Comparison of ENCODE assay signal across 20 mouse cellular contexts in genomic region chr9:96393112-96393511, GRCm38 (mm10). TPM values are rescaled to one million over a fixed set of nuclear protein-coding genes. Genes with fewer than 3 reads are reported as not detected.
A peak's percentile ranks its signal among the peaks of the same experiment; 100 is the strongest.
DNase-seq lines count a peak whose midpoint lies in the region; ATAC-seq and TF ChIP-seq lines count a peak whose summit lies in the region.
"Had no signal": no experiment of that assay in that cellular context is flagged by ENCODE, and none has a peak within 500 bp of the region (broad histone marks: within the 10 kb centered on the region; RNA-seq: fewer than 3 reads in every experiment).

No protein-coding gene starts in this region.

- peaks cover 33% of the 10 kb centered on the region for H3K4me1 ChIP-seq in liver, embryonic 12.5 days
- H3K4me1 ChIP-seq in heart, embryonic 15.5 days (replicated peaks), result peaks cover 9% of the 10 kb centered on the region
- no peaks in the 10 kb centered on the region for H3K4me1 ChIP-seq in stomach, postnatal 0 days (replicated peaks; ENCODE audit: control insufficient read depth, insufficient read depth)
- H3K4me1 ChIP-seq: neural tube, embryonic 13.5 days had no signal

- no peak overlapping the region for H3K4me2 ChIP-seq in liver, embryonic 12.5 days
- no peak overlapping the region for H3K4me2 ChIP-seq in heart, embryonic 15.5 days
- H3K4me2 ChIP-seq in stomach, postnatal 0 days (replicated peaks; ENCODE audit: low read depth), result no peak overlapping the region
- H3K4me2 ChIP-seq: hindbrain, embryonic 14.5 days; limb, embryonic 13.5 days; lung, embryonic 15.5 days; midbrain, embryonic 13.5 days; neural tube, embryonic 13.5 days had no signal

- no peak overlapping the region for H3K27ac ChIP-seq in liver, embryonic 12.5 days
- 0 out of 2 replicates have a peak overlapping the region, but pooled peaks have one; percentile 3 for H3K27ac ChIP-seq in heart, embryonic 15.5 days
- no peak overlapping the region for H3K27ac ChIP-seq in stomach, postnatal 0 days (replicated peaks)
- H3K27ac ChIP-seq: hindbrain, embryonic 14.5 days; left cerebral cortex, adult 2 months; limb, embryonic 13.5 days; lung, embryonic 15.5 days; midbrain, embryonic 13.5 days; neural tube, embryonic 13.5 days had no signal

- no peak for TF ChIP-seq EP300 in stomach, postnatal 0 days (optimal IDR thresholded peaks at IDR 0.05)

- no peaks in the 10 kb centered on the region for H3K27me3 ChIP-seq in liver, embryonic 12.5 days (replicated peaks)
- H3K27me3 ChIP-seq in heart, embryonic 15.5 days, result no peaks in the 10 kb centered on the region
- H3K27me3 ChIP-seq in stomach, postnatal 0 days (ENCODE audit: control insufficient read depth, insufficient read depth, low read length), result no peaks in the 10 kb centered on the region
- H3K27me3 ChIP-seq: limb, embryonic 13.5 days; lung, embryonic 15.5 days; neural tube, embryonic 13.5 days had no signal

- H3K9ac ChIP-seq in liver, embryonic 12.5 days, result no peak overlapping the region
- H3K9ac ChIP-seq in heart, embryonic 15.5 days, result no peak overlapping the region
- no peak overlapping the region for H3K9ac ChIP-seq in stomach, postnatal 0 days (ENCODE audit: low read length)
- H3K9ac ChIP-seq: hindbrain, embryonic 14.5 days; limb, embryonic 13.5 days; lung, embryonic 15.5 days; midbrain, embryonic 13.5 days; neural tube, embryonic 13.5 days had no signal

- ATAC-seq in liver, embryonic 12.5 days, result 0 out of 2 replicates have a peak, but pooled peaks have one; percentile 35
- 0 out of 2 replicates have a peak, but pooled peaks have one; percentile 38 for ATAC-seq in heart, embryonic 15.5 days (replicated peaks; ENCODE audit: insufficient number of reproducible peaks, insufficient read depth, low FRiP score, low read depth)
- no peak for ATAC-seq in stomach, postnatal 0 days (ENCODE audit: low FRiP score, low TSS enrichment)
- ATAC-seq: midbrain, embryonic 13.5 days had no signal

- no peaks in the 10 kb centered on the region for H3K9me3 ChIP-seq in liver, embryonic 12.5 days (replicated peaks)
- H3K9me3 ChIP-seq in heart, embryonic 15.5 days (replicated peaks), result no peaks in the 10 kb centered on the region
- H3K9me3 ChIP-seq in stomach, postnatal 0 days (ENCODE audit: control insufficient read depth, low read length), result no peaks in the 10 kb centered on the region
- H3K9me3 ChIP-seq: limb, embryonic 13.5 days; lung, embryonic 15.5 days; midbrain, embryonic 13.5 days; neural tube, embryonic 13.5 days had no signal

- 47% methylated on average over 5 of the region's 5 CpGs for WGBS in liver, embryonic 12.5 days (ENCODE audit: insufficient replicate concordance)
- WGBS in heart, embryonic 15.5 days, result 53% methylated on average over 5 of the region's 5 CpGs
- 88% methylated on average over 5 of the region's 5 CpGs for WGBS in stomach, postnatal 0 days

- no peak for TF ChIP-seq CTCF in stomach, postnatal 0 days (IDR thresholded peaks at IDR 0.05; ENCODE audit: low read depth)

- H3K36me3 ChIP-seq in liver, embryonic 12.5 days, result no peaks in the 10 kb centered on the region
- H3K36me3 ChIP-seq in heart, embryonic 15.5 days, result no peaks in the 10 kb centered on the region
- no peaks in the 10 kb centered on the region for H3K36me3 ChIP-seq in stomach, postnatal 0 days (ENCODE audit: control insufficient read depth, insufficient read depth, low read length)
- H3K36me3 ChIP-seq: limb, embryonic 13.5 days; lung, embryonic 15.5 days; midbrain, embryonic 13.5 days; neural tube, embryonic 13.5 days had no signal

- peak; percentile 25 to 64 for DNase-seq in adrenal gland, adult (ENCODE audit: inconsistent age in 2 of 2, low spot score in 1 of 2)
- no peak for DNase-seq in adrenal gland, postnatal 25 days
- DNase-seq in liver, result no peak
- peak; percentile 38 for DNase-seq in naive thymus-derived CD4-positive, alpha-beta T cell, adult 2 months (ENCODE audit: low read depth)
- no peak for DNase-seq in c-Kit-positive CD71-positive TER-119-positive erythroid progenitor cells, embryonic 14.5 days (ENCODE audit: low spot score)
- DNase-seq in stomach, postnatal 0 days (ENCODE audit: low spot score), result no peak
- DNase-seq: cerebellum, adult 9-10 months; gastrocnemius, postnatal 14 days; kidney, adult 18-20 months; kidney, postnatal 36 days; retina, postnatal 1 day had no signal

- no peak overlapping the region for H3K4me3 ChIP-seq in liver, embryonic 12.5 days
- H3K4me3 ChIP-seq in heart, embryonic 15.5 days, result no peak overlapping the region
- no peak overlapping the region for H3K4me3 ChIP-seq in stomach, postnatal 0 days (ENCODE audit: low read depth, low read length)
- H3K4me3 ChIP-seq: erythroblast, embryonic 14.5 days; left cerebral cortex, adult 2 months; limb, embryonic 13.5 days; lung, embryonic 15.5 days; midbrain, embryonic 13.5 days; neural tube, embryonic 13.5 days had no signal

RNA-seq across cellular contexts. Expression of gene Atp1b3, which starts 28.9 kb away (rescaled TPM):
- 192 and 215 TPM in 2 replicates for total RNA-seq in adrenal gland, postnatal 25 days (2021)
- 99.5 and 101 TPM in 2 replicates for polyA plus RNA-seq in liver, embryonic 12.5 days (2016; fragmentation: Nextera tagmentation; extraction: Ambion mirVana)
- 120 and 130 TPM in 2 replicates for polyA plus RNA-seq in heart, embryonic 15.5 days (2015; fragmentation: Nextera tagmentation; extraction: Ambion mirVana)
- polyA plus RNA-seq in stomach, postnatal 0 days (2015; fragmentation: Nextera tagmentation; extraction: Ambion mirVana), result 143 TPM in 2 replicates

Comparison
In these comparisons a context has a peak if more than half of its experiments do, and no peak if none do; other contexts are left out.
1. DNase-seq: peak in adrenal gland, adult (2 of 2) and naive thymus-derived CD4-positive, alpha-beta T cell, adult 2 months (single experiment); none in adrenal gland, postnatal 25 days (single experiment), liver (single experiment), c-Kit-positive CD71-positive TER-119-positive erythroid progenitor cells, embryonic 14.5 days (single experiment) and stomach, postnatal 0 days (single experiment).